Mouse (Mus musculus): ENCODE data around the gene Apobec4. TPM values are rescaled to one million over a fixed set of nuclear protein-coding genes. Genes with fewer than 3 reads are reported as not detected.

The Apobec4 gene
- total and polyA plus RNA-seq, 3 experiments = not detected

GRCm38 (mm10) chr1:152746426-152746825 is 3.9 kb upstream of the Apobec4 start:
- no peaks in the 10 kb centered on the region for H3K79me2 ChIP-seq (replicated peaks; ENCODE audit: control insufficient read depth, insufficient read depth, low read length)
- no peak overlapping the region for H3K9ac ChIP-seq (ENCODE audit: low read depth, low read length)
- no peak overlapping the region for H3K27ac ChIP-seq
- H3K4me3 ChIP-seq = no peak overlapping the region
- H3K36me3 ChIP-seq (ENCODE audit: control insufficient read depth, insufficient read depth, low read length) = no peaks in the 10 kb centered on the region
- WGBS = 4% methylated on average over 5 of the region's 5 CpGs
- H3K27me3 ChIP-seq (ENCODE audit: control insufficient read depth, insufficient read depth, low read length) = no peaks in the 10 kb centered on the region
- intact Hi-C loops (cut with DNase I) = loop anchor here (1.0 to 5.0 kb wide), 3 partner anchors 22 to 221 kb away; no protein-coding TSS in a partner anchor
- TF ChIP-seq EP300 (IDR thresholded peaks at IDR 0.05; ENCODE audit: insufficient read depth, low read depth, low read length) (peak; percentile 82; the same call in 1 of the 2 replicates), POLR2A (IDR thresholded peaks at IDR 0.05; ENCODE audit: insufficient read depth, low read depth, low read length) (no peak), CTCF (IDR thresholded peaks at IDR 0.05) (peak; percentile 92)
- H3K4me1 ChIP-seq (ENCODE audit: control insufficient read depth, insufficient read depth, low read length) = peaks cover 1% of the 10 kb centered on the region; the same call in 1 of the 2 replicates
- peak; percentile 73 to 84 for DNase-seq

- 57% methylated on average over 9 of the region's 9 CpGs for WGBS
- Histone ChIP-seq H3K36me3 (ENCODE audit: control insufficient read depth, insufficient read depth, low read length) (no peaks in the 10 kb centered on the region), H3K27me3 (ENCODE audit: control insufficient read depth, insufficient read depth, low read length) (no peaks in the 10 kb centered on the region), H3K4me3 (no peak overlapping the region), H3K4me1 (ENCODE audit: control insufficient read depth, insufficient read depth, low read length) (peaks cover 1% of the 10 kb centered on the region; the same call in 1 of the 2 replicates), H3K79me2 (replicated peaks; ENCODE audit: control insufficient read depth, insufficient read depth, low read length) (no peaks in the 10 kb centered on the region), H3K9ac (ENCODE audit: low read depth, low read length) (no peak overlapping the region), H3K27ac (peak overlapping the region; percentile 31; the same call in 1 of the 2 replicates)
- no peak for TF ChIP-seq CTCF (IDR thresholded peaks at IDR 0.05)
- no peak for TF ChIP-seq EP300 (IDR thresholded peaks at IDR 0.05; ENCODE audit: insufficient read depth, low read depth, low read length)
- no peak for TF ChIP-seq POLR2A (IDR thresholded peaks at IDR 0.05; ENCODE audit: insufficient read depth, low read depth, low read length)
- intact Hi-C loops (cut with DNase I) = loop anchor here (5.0 kb wide), 1 partner anchor 122 kb away; no protein-coding TSS in a partner anchor
- peak; percentile 35 to 53 for DNase-seq
These were observed 1.1 kb upstream of the Apobec4 start for GRCm38 (mm10) chr1:152749276-152749675.

- no peak overlapping the region for H3K4me3 ChIP-seq
- no peaks in the 10 kb centered on the region for H3K27me3 ChIP-seq (ENCODE audit: control insufficient read depth, insufficient read depth, low read length)
- no peaks in the 10 kb centered on the region for H3K4me1 ChIP-seq (ENCODE audit: control insufficient read depth, insufficient read depth, low read length)
- intact Hi-C loops (cut with DNase I) = no loop called here
- H3K27ac ChIP-seq = no peak overlapping the region
- 63% methylated on average over 2 of the region's 2 CpGs for WGBS
- H3K79me2 ChIP-seq (replicated peaks; ENCODE audit: control insufficient read depth, insufficient read depth, low read length) = no peaks in the 10 kb centered on the region
- H3K9ac ChIP-seq (ENCODE audit: low read depth, low read length) = no peak overlapping the region
- H3K36me3 ChIP-seq (ENCODE audit: control insufficient read depth, insufficient read depth, low read length) = no peaks in the 10 kb centered on the region
- TF ChIP-seq POLR2A (IDR thresholded peaks at IDR 0.05; ENCODE audit: insufficient read depth, low read depth, low read length) = no peak
- TF ChIP-seq EP300 (IDR thresholded peaks at IDR 0.05; ENCODE audit: insufficient read depth, low read depth, low read length) = no peak
- TF ChIP-seq CTCF (IDR thresholded peaks at IDR 0.05) = no peak
- no peak for DNase-seq
These were observed 11.4 kb downstream of the Apobec4 start for GRCm38 (mm10) chr1:152761791-152762190.

GRCm38 (mm10) chr1:152766032-152766772 is 15.9 kb downstream of the Apobec4 start, which contains the start of the genes Rgl1 and Arpc5:
Gene Rgl1 (minus strand): TSS chr1:152766351.
Gene Arpc5 (plus strand): TSS chr1:152766542.
- Histone ChIP-seq H3K27ac (peak within 1 kb of the TSS; percentile 93), H3K36me3 (ENCODE audit: control insufficient read depth, insufficient read depth, low read length) (peaks cover 10% of the 10 kb centered on the region), H3K27me3 (ENCODE audit: control insufficient read depth, insufficient read depth, low read length) (no peaks in the 10 kb centered on the region), H3K79me2 (replicated peaks; ENCODE audit: control insufficient read depth, insufficient read depth, low read length) (0 out of 2 replicates have a peak, but pooled peaks cover 1% of the 10 kb centered on the region), H3K4me1 (ENCODE audit: control insufficient read depth, insufficient read depth, low read length) (peaks cover 1% of the 10 kb centered on the region; the same call in 1 of the 2 replicates), H3K4me3 (peak within 1 kb of the TSS; percentile 87), H3K9ac (ENCODE audit: low read depth, low read length) (peak within 1 kb of the TSS; percentile 76)
- intact Hi-C loops (cut with DNase I) = loop anchor here (2.0 to 5.0 kb wide), 2 partner anchors 39 to 137 kb away; partner anchors contain the start of gene Smg7
- TF ChIP-seq CTCF (IDR thresholded peaks at IDR 0.05) (no peak), EP300 (IDR thresholded peaks at IDR 0.05; ENCODE audit: insufficient read depth, low read depth, low read length) (peak; percentile 68; the same call in 1 of the 2 replicates), POLR2A (IDR thresholded peaks at IDR 0.05; ENCODE audit: insufficient read depth, low read depth, low read length) (peak; percentile 94)
- DNase-seq = peak; percentile 99
- under 1% methylated on average over 86 of the region's 86 CpGs for WGBS

- intact Hi-C loops (cut with DNase I) = loop anchor here (2.0 to 5.0 kb wide), 2 partner anchors 40 to 136 kb away; partner anchors contain the start of gene Smg7
- 0 out of 2 replicates have a peak, but pooled peaks cover 1% of the 10 kb centered on the region for H3K79me2 ChIP-seq (replicated peaks; ENCODE audit: control insufficient read depth, insufficient read depth, low read length)
- peaks cover 11% of the 10 kb centered on the region for H3K36me3 ChIP-seq (ENCODE audit: control insufficient read depth, insufficient read depth, low read length)
- DNase-seq = no peak
- peak overlapping the region; percentile 80 for H3K4me3 ChIP-seq
- peak overlapping the region; percentile 76 for H3K9ac ChIP-seq (ENCODE audit: low read depth, low read length)
- TF ChIP-seq EP300 (IDR thresholded peaks at IDR 0.05; ENCODE audit: insufficient read depth, low read depth, low read length) (0 out of 2 replicates have a peak, but pooled peaks have one; percentile 3), CTCF (IDR thresholded peaks at IDR 0.05) (no peak), POLR2A (IDR thresholded peaks at IDR 0.05; ENCODE audit: insufficient read depth, low read depth, low read length) (no peak)
- 1% methylated on average over 60 of the region's 60 CpGs for WGBS
- H3K27ac ChIP-seq = peak overlapping the region; percentile 93
- H3K27me3 ChIP-seq (ENCODE audit: control insufficient read depth, insufficient read depth, low read length) = no peaks in the 10 kb centered on the region
- H3K4me1 ChIP-seq (ENCODE audit: control insufficient read depth, insufficient read depth, low read length) = peaks cover 1% of the 10 kb centered on the region; the same call in 1 of the 2 replicates
These were observed 16.7 kb downstream of the Apobec4 start for GRCm38 (mm10) chr1:152766804-152767748.

Measured in heart, adult 2 months (tissue).